Mouse (Mus musculus) brown adipose tissue, adult 24 weeks (tissue): ENCODE measurements around the gene Ankrd31. TPM values are rescaled to one million over a fixed set of nuclear protein-coding genes. Genes with fewer than 3 reads are reported as not detected.

Experiments
- H3K27ac ChIP-seq: fragments of 200-500 bp; replicated peaks from 2 replicates; pipeline ENCODE4 v1.5.1; 2012; ENCODE audit warnings: low read depth, mild to moderate bottlenecking, low read length
- H3K4me1 ChIP-seq: fragments of 200-500 bp; 2 replicates; pipeline ENCODE4 v1.6.1; 2012; ENCODE audit warnings: low read length, mixed read lengths; ENCODE audit not compliant: control insufficient read depth, insufficient read depth, insufficient read length
- H3K4me3 ChIP-seq: fragments of 200-500 bp; 2 replicates; pipeline ENCODE4 v1.5.1; 2012; ENCODE audit warnings: low read depth, mild to moderate bottlenecking, low read length, moderate library complexity; ENCODE audit not compliant: insufficient read depth
- polyA plus RNA-seq: library from polyadenylated mRNA; stranded (reverse); fragments of >200 nt; gene quantifications from 2 replicates; pipeline ENCODE4 v1.2.4, GENCODE M21; 2012; ENCODE audit not compliant: missing spikeins, insufficient read depth, insufficient read length

Ankrd31 gene
- polyA plus RNA-seq, 1 experiment, result not detected

DNA sequence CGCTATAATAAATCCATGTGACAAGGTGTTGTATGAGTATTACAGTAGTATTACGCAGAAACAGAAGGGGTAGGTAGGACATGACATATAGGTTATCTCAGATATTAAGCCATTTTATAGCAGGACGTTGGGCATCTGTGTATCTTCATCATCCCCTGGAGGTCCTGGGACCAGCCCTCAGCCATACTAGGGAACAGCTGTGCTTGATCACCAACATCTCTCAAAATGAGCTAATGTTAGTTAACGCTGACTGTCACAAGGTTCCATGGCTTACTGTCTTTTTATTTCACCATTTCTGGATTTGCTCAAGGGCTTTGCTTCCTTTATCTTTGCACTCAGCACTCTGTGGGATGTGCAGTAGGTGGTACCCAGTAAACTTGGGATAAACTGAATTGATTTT is 197.7 kb downstream of the Ankrd31 start:
- Histone ChIP-seq H3K4me1 (no peaks in the 10 kb centered on the region), H3K27ac (no peak overlapping the region), H3K4me3 (no peak overlapping the region)

DNA sequence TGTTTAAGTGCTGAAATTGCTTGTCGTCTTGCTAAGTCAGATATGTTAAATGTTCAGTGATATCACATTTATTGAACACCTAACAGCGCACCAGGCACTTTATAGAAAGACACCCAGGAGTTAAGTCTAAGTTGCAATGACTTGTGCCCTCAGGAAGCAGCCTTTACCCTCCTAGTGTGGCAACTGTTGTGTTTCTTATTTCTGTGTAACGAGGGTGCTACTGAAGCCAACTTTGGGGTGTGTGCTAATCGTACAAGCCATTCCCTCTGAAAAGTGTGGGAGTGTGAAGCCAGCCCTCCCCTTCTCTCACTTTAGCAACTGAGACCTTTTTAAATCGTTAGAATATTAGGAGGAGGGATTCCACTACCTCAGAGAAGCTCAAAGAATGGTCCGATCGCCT is 199.7 kb downstream of the Ankrd31 start:
- H3K4me3 ChIP-seq, result no peak overlapping the region
- H3K4me1 ChIP-seq, result no peaks in the 10 kb centered on the region
- H3K27ac ChIP-seq, result no peak overlapping the region

DNA sequence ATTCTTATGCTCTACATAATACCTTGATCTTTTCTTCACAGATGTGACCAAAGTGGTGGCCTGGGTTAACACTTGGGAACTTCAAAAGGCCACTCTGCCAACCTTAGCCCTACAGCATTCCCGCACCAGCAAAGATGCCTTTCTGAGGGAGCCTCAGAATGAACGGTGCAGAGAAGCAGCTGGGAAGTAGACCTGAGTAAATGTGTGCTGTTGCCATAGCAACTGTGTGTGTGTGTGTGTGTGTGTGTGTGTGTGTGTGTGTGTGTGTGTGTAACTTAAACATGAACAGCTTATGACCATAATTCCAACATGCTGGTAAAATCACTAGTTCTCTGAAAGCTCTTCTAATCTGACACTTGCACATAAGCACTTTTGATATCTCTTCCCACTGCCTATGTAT is 203.8 kb downstream of the Ankrd31 start:
- Histone ChIP-seq H3K4me3 (no peak overlapping the region), H3K4me1 (no peaks in the 10 kb centered on the region), H3K27ac (no peak overlapping the region)

DNA sequence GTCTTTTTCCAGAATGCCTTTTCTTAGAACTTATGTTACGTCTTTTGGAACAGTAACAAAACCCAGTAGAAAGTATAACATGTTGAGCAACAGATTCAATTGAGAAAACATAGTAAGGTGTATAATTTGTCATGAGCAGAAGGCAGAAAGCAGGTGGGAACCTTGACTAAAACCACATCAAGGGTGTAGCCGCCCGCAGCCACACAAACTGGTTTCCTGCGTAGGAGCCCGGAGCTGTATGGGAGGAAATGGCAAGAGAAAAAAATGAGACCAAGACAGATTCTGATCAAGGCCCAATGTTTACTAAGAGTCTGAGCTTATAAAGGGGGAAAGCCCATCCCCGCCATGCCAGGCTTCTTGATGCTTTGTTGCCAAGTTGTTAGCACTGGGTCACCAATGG is 208.4 kb downstream of the Ankrd31 start:
- no peak overlapping the region for H3K4me3 ChIP-seq
- H3K27ac ChIP-seq, result no peak overlapping the region
- H3K4me1 ChIP-seq, result no peaks in the 10 kb centered on the region

Other genes starting within 250 kb of the Ankrd31 start
- 2.7 and 3.7 TPM in 2 replicates for gene Polk, start 205.7 kb upstream of the Ankrd31 start, polyA plus RNA-seq
- 20.4 and 24.9 TPM in 2 replicates for gene Col4a3bp, start 205.7 kb upstream of the Ankrd31 start, polyA plus RNA-seq
- gene Hmgcr, start 77.3 kb upstream of the Ankrd31 start, polyA plus RNA-seq, result 3.8 and 5.7 TPM in 2 replicates
- not detected in 2 replicates for gene Gcnt4, start 176.4 kb downstream of the Ankrd31 start, polyA plus RNA-seq